Mouse (Mus musculus) kidney, adult 2 months (tissue): ENCODE data around the gene Pdhb.

ENCODE experiments used
- CTCF ChIP-seq: fragments of 200-500 bp; conservative IDR thresholded peaks from 2 replicates; pipeline ENCODE4 v1.5.1; 2011; ENCODE audit warnings: low read depth, mild to moderate bottlenecking, control low read depth, low read length, moderate library complexity, mixed read lengths; ENCODE audit not compliant: insufficient read depth, insufficient read length
- POLR2A ChIP-seq: fragments of 200-500 bp; IDR thresholded peaks from one replicate; pipeline ENCODE4 v1.6.1; 2011; ENCODE audit warnings: low read depth, low read length, control low read depth

- TF ChIP-seq CTCF (no peak), POLR2A (no peak)
Measured at GRCm38 (mm10) chr14:8174634-8175033, 1.8 kb upstream of the Pdhb start.
